Mouse (Mus musculus) brain, embryonic 14.5 days (tissue): ENCODE results near the gene Flt3.

ENCODE experiments used
- CTCF ChIP-seq: fragments of 200-500 bp; IDR thresholded peaks from 2 replicates; pipeline ENCODE4 v1.5.1; 2012; ENCODE audit warnings: inconsistent platforms, mild to moderate bottlenecking, moderate library complexity, borderline replicate concordance; ENCODE audit not compliant: insufficient read depth, insufficient read length; ENCODE audit errors: extremely low read depth
- POLR2A ChIP-seq: fragments of 200-500 bp; IDR thresholded peaks from 2 replicates; pipeline ENCODE4 v1.6.1; 2012; ENCODE audit warnings: mild to moderate bottlenecking, inconsistent platforms, borderline replicate concordance; ENCODE audit not compliant: poor library complexity, insufficient read depth, insufficient read length, severe bottlenecking; ENCODE audit errors: extremely low read depth

DNA sequence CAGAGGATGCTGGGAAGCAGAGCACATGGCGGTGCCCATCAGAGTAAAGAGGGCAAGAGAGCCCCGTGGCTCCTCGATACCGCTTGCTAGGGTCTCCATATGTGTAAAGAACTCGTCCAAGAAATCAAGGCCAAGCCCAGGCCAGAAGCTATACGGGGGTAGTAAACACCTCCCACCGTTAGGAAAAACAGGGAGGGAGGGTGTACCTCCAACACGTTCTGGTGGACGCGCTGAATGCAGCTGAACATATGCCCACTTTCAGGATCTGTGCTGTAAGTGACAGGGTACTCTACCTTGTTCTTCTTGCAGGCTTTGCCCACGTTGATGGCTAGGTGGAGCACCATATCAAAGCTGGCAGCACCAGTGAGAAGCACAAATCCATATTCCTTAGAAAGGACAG is 74.4 kb downstream of the Flt3 start:
- TF ChIP-seq POLR2A (no peak), CTCF (no peak)
